Mouse (Mus musculus) cerebellum, postnatal 4 days (tissue): ENCODE data around the gene Abca1.

Experiments
- DNase-seq, 2 experiments: peaks; one replicate each; pipeline ENCODE4 v3.0.0; 2022; ENCODE audit warnings: low spot score in 2 of 2, mixed read lengths in 1 of 2

Abca1 gene

GRCm38 (mm10) chr4:53159767-53160166 is at the start of gene Abca1:
Gene Abca1, minus strand, starts transcription at chr4:53159895.
- peak; percentile 65 to 84 for DNase-seq

GRCm38 (mm10) chr4:53204482-53204881 is 44.8 kb upstream of the Abca1 start:
- no peak for DNase-seq

GRCm38 (mm10) chr4:53203595-53204400 is 44.1 kb upstream of the Abca1 start:
- no peak for DNase-seq

GRCm38 (mm10) chr4:53200276-53200675 is 40.6 kb upstream of the Abca1 start:
- DNase-seq: no peak

- no peak for DNase-seq
Measured at GRCm38 (mm10) chr4:53197842-53198241, 38.1 kb upstream of the Abca1 start.

- DNase-seq: peak; percentile 51 to 79
Measured at GRCm38 (mm10) chr4:53196058-53196771, 36.5 kb upstream of the Abca1 start.

GRCm38 (mm10) chr4:53187071-53187470 is 27.4 kb upstream of the Abca1 start:
- DNase-seq: no peak

- no peak for DNase-seq
Measured at GRCm38 (mm10) chr4:53186573-53186972, 26.9 kb upstream of the Abca1 start.

- DNase-seq: no peak
Measured at GRCm38 (mm10) chr4:53186141-53186540, 26.4 kb upstream of the Abca1 start.

GRCm38 (mm10) chr4:53181479-53181878 is 21.8 kb upstream of the Abca1 start:
- DNase-seq: no peak

GRCm38 (mm10) chr4:53179308-53179820 is 19.7 kb upstream of the Abca1 start:
- no peak for DNase-seq

GRCm38 (mm10) chr4:53178489-53178888 is 18.8 kb upstream of the Abca1 start:
- no peak for DNase-seq

GRCm38 (mm10) chr4:53177696-53178095 is 18.0 kb upstream of the Abca1 start:
- DNase-seq: no peak

- DNase-seq: no peak
Measured at GRCm38 (mm10) chr4:53174906-53175305, 15.2 kb upstream of the Abca1 start.

- DNase-seq: no peak
Measured at GRCm38 (mm10) chr4:53170403-53170802, 10.7 kb upstream of the Abca1 start.

- DNase-seq: no peak
Measured at GRCm38 (mm10) chr4:53165231-53165630, 5.5 kb upstream of the Abca1 start.

GRCm38 (mm10) chr4:53159176-53159575 is 519 bp downstream of the Abca1 start:
- no peak for DNase-seq

- peak; percentile 42 to 70 for DNase-seq
Measured at GRCm38 (mm10) chr4:53158634-53159033, 1.1 kb downstream of the Abca1 start.

- no peak for DNase-seq
Measured at GRCm38 (mm10) chr4:53155471-53155870, 4.2 kb downstream of the Abca1 start.

GRCm38 (mm10) chr4:53153711-53154110 is 6.0 kb downstream of the Abca1 start:
- DNase-seq: no peak

GRCm38 (mm10) chr4:53153061-53153460 is 6.6 kb downstream of the Abca1 start:
- DNase-seq: no peak

- no peak for DNase-seq
Measured at GRCm38 (mm10) chr4:53152655-53153054, 7.0 kb downstream of the Abca1 start.

- no peak for DNase-seq
Measured at GRCm38 (mm10) chr4:53150516-53150915, 9.2 kb downstream of the Abca1 start.
